Mouse (Mus musculus): ENCODE results near the gene Nanos2. TPM values are rescaled to one million over a fixed set of nuclear protein-coding genes. Genes with fewer than 3 reads are reported as not detected.

Gene Nanos2
- polyA plus RNA-seq, 1 experiment from 2014 or later = 0.79 TPM

DNA sequence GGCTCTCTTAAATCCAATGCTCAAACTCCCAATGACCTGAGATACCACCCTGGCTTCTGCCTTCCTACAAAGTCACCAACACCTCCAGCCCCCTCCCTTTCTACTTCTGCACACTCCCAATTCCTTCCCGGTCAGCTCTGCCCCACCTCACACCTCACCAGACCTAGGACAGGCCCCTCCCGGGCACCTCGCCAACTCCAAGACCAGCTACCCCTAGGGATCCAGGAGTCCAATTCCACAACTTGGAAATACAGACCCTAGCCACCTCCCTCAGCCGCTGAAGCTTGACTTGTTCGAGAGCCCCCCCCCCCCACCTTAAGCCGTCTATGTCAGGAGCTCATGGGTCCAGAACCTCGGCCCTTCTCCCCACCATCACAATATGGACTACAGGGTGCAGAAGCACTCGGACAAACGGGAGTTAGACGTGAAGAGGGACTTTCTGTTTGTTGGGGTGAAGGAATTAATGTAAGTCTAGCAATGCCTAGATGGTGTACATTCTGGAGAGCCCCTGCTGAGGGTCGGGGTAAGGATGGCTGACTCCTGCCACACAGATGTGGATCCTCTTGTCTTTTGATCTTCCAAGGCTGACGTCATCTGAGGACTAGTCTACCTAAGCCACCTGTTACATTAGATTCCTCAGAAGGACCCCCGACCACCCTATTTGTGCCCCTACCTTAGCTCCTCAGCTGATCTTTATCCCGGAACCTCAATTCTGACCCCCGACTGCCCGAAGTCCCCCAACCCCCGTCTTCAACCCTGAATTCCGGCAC lies 35.2 kb downstream of the Nanos2 start:
- H3K36me3 ChIP-seq (ENCODE audit: control insufficient read depth, insufficient read depth, low read length) = no peaks in the 10 kb centered on the region
- H3K4me3 ChIP-seq (ENCODE audit: low read depth, low read length) = no peak overlapping the region
- H3K27me3 ChIP-seq (ENCODE audit: control insufficient read depth, insufficient read depth, low read depth, low read length) = peaks cover 32% of the 10 kb centered on the region
- no peaks in the 10 kb centered on the region for H3K9me3 ChIP-seq (replicated peaks; ENCODE audit: control insufficient read depth, low read length, poor library complexity, severe bottlenecking)
- no peak overlapping the region for H3K9ac ChIP-seq (ENCODE audit: low read depth, low read length)
- no peak for ATAC-seq
- H3K4me2 ChIP-seq (ENCODE audit: low read length) = no peak overlapping the region
- H3K27ac ChIP-seq (ENCODE audit: low read length) = no peak overlapping the region
- 60% methylated on average over 18 of the region's 18 CpGs for WGBS
- peaks cover 13% of the 10 kb centered on the region for H3K4me1 ChIP-seq (ENCODE audit: control insufficient read depth, insufficient read depth, low read length)

DNA sequence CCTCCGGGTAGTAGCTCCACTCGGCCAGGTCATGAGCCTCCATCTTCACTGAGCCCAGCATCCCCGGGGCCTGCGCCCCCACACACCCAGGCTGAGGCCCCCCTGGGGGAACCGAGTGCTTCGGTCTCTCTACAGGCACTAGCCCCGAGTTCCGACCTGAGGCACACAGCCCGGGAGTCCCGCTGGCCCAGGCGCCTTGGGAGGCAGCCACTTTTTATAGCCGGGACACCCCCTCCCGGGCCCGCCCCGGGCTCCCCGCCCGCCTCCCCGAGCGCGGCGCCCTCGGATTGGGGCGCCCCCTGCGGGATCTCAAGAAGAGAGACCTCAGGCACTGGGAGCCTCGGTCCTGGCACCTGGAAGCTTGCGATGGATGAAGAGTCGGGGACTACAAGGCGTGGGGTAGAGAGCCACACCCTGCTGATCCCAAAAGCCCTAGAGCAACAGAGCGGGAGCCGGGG lies 36.2 kb downstream of the Nanos2 start, which contains the start of gene Foxa3:
TSS of gene Foxa3 (minus strand) at position 182 of the 458 bp plus-strand sequence.
- peak within 1 kb of the TSS; percentile 30; the same call in 1 of the 2 replicates for H3K4me2 ChIP-seq (ENCODE audit: low read length)
- peaks cover 32% of the 10 kb centered on the region for H3K27me3 ChIP-seq (ENCODE audit: control insufficient read depth, insufficient read depth, low read depth, low read length)
- 4% methylated on average over 30 of the region's 30 CpGs for WGBS
- H3K9ac ChIP-seq (ENCODE audit: low read depth, low read length) = peak within 1 kb of the TSS; percentile 90
- peak within 1 kb of the TSS; percentile 72 for H3K4me3 ChIP-seq (ENCODE audit: low read depth, low read length)
- H3K36me3 ChIP-seq (ENCODE audit: control insufficient read depth, insufficient read depth, low read length) = no peaks in the 10 kb centered on the region
- ATAC-seq = peak; percentile 25
- peaks cover 13% of the 10 kb centered on the region for H3K4me1 ChIP-seq (ENCODE audit: control insufficient read depth, insufficient read depth, low read length)
- no peaks in the 10 kb centered on the region for H3K9me3 ChIP-seq (replicated peaks; ENCODE audit: control insufficient read depth, low read length, poor library complexity, severe bottlenecking)
- peak within 1 kb of the TSS; percentile 25; the same call in 1 of the 2 replicates for H3K27ac ChIP-seq (ENCODE audit: low read length)

DNA sequence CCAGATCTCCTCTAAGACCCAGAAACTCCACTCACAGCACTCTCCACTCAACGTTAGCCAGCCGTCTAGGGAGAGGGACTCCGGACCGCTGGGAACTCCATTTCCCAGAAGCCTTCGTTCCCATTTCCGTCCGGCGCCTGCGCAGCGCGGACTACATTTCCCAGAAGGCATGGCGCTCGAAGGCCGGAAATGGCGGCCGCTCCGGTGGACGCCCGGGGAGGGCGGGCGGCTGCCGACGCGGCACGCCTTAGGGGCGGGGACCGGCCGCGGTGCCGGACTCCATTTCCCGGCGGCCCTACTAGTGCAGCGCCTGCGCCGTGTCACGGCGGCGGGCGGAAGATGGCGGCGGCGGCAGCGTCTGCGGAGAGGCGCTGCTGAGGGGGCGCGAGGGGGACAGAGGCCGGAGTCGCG lies 36.9 kb downstream of the Nanos2 start, which contains the start of gene Sympk:
TSS of gene Sympk (plus strand) at position 282 of the 411 bp plus-strand sequence.
- Histone ChIP-seq H3K4me3 (ENCODE audit: low read depth, low read length) (peak within 1 kb of the TSS; percentile 72), H3K36me3 (ENCODE audit: control insufficient read depth, insufficient read depth, low read length) (peaks cover under 1% of the 10 kb centered on the region; the same call in 1 of the 2 replicates), H3K9ac (ENCODE audit: low read depth, low read length) (peak within 1 kb of the TSS; percentile 90), H3K4me2 (ENCODE audit: low read length) (peak within 1 kb of the TSS; percentile 58), H3K9me3 (replicated peaks; ENCODE audit: control insufficient read depth, low read length, poor library complexity, severe bottlenecking) (no peaks in the 10 kb centered on the region), H3K27ac (ENCODE audit: low read length) (peak within 1 kb of the TSS; percentile 25), H3K4me1 (ENCODE audit: control insufficient read depth, insufficient read depth, low read length) (peaks cover 13% of the 10 kb centered on the region), H3K27me3 (ENCODE audit: control insufficient read depth, insufficient read depth, low read depth, low read length) (peaks cover 32% of the 10 kb centered on the region)
- peak; percentile 96 for ATAC-seq
- 1% methylated on average over 50 of the region's 50 CpGs for WGBS

DNA sequence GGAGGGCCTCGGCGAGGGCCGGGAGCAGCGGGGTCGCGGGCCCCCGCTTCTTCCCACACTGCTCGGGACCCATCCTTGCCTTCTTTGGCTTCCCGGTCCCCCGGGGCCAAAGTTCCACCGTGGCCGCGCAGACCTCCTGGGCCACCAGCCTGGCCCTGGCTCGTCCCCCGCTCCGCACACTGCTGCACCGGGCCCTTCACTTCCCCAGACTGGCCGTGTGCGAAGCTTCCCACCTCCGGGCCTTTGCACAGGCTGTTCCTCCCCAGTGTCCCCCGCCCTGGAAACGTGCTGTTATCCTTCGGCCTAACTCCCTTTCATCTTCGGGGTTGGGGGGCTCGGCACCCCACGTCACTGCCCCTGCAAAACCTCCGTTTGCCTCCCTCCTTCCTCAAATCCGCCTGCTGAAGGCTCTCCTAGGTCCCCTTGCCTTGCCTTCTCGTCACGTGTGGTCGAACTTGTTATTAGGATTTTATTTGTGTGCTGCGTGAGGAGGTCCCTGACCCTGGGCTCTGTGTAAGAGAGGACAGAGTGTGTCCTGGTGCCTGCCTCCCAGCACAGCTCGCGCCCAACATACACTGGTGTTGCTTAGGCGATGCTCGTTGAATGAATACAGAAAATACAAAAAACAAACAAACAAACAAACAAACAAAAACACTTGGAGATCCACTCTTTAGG lies 37.5 kb downstream of the Nanos2 start:
- peaks cover 4% of the 10 kb centered on the region; the same call in 1 of the 2 replicates for H3K36me3 ChIP-seq (ENCODE audit: control insufficient read depth, insufficient read depth, low read length)
- H3K4me3 ChIP-seq (ENCODE audit: low read depth, low read length) = peak overlapping the region; percentile 72
- ATAC-seq = peak; percentile 69
- 3% methylated on average over 24 of the region's 36 CpGs for whole genome bisulfite sequencing
- peaks cover 13% of the 10 kb centered on the region for H3K4me1 ChIP-seq (ENCODE audit: control insufficient read depth, insufficient read depth, low read length)
- H3K9ac ChIP-seq (ENCODE audit: low read depth, low read length) = peak overlapping the region; percentile 90
- H3K27ac ChIP-seq (ENCODE audit: low read length) = peak overlapping the region; percentile 25
- H3K4me2 ChIP-seq (ENCODE audit: low read length) = peak overlapping the region; percentile 58
- H3K9me3 ChIP-seq (replicated peaks; ENCODE audit: control insufficient read depth, low read length, poor library complexity, severe bottlenecking) = no peaks in the 10 kb centered on the region
- peaks cover 32% of the 10 kb centered on the region for H3K27me3 ChIP-seq (ENCODE audit: control insufficient read depth, insufficient read depth, low read depth, low read length)

DNA sequence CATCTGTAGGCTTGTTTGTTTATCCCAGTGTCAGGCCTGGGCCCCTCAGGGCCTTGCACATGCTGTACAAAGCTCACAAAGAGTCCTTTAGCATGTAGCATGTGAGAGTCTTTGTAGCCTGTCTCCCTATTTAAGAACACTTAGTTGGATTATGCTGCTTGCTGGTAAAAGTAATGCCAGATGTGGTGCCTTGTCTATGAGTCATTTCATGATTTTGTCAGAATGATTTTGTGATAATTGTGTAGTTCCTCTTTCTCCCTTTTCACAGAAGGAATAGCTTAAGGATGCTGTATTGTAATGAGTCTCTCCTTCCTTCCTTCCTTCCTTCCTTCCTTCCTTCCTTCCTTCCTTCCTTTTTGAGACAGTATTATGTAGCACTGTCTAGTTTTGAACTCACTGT lies 40.9 kb downstream of the Nanos2 start:
- no peak for ATAC-seq
- H3K36me3 ChIP-seq (ENCODE audit: control insufficient read depth, insufficient read depth, low read length) = peaks cover 20% of the 10 kb centered on the region
- peaks cover 13% of the 10 kb centered on the region for H3K4me1 ChIP-seq (ENCODE audit: control insufficient read depth, insufficient read depth, low read length)

DNA sequence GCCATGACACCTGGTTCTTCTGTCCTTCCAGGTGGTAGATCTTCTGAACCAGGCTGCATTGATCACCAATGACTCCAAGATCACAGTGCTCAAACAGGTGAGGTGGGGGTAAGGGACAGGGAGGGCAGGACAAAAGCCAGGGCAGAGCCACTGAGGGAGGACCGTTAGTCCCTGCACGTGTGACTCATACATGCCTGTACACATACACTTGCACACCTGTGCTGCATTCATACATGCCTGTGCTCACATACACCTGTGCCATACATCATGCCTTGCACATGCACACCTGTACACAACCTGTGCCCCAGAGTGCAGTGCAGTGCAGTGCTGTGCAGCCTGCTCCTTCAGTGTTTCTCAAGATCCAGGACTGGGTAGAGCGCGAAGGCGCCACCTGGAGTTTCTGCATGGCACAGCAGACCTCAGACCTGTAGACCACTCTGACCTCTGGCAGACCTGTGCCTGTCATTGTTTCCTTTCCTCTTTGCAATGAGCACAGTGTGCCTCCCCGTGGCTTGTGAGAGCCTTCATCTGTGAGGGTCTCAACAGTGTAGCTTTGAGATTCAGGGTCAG lies 42.0 kb downstream of the Nanos2 start:
- no peaks in the 10 kb centered on the region for H3K9me3 ChIP-seq (replicated peaks; ENCODE audit: control insufficient read depth, low read length, poor library complexity, severe bottlenecking)
- no peak for ATAC-seq
- no peak overlapping the region for H3K27ac ChIP-seq (ENCODE audit: low read length)
- no peak overlapping the region for H3K4me3 ChIP-seq (ENCODE audit: low read depth, low read length)
- H3K4me1 ChIP-seq (ENCODE audit: control insufficient read depth, insufficient read depth, low read length) = peaks cover 13% of the 10 kb centered on the region
- H3K9ac ChIP-seq (ENCODE audit: low read depth, low read length) = no peak overlapping the region
- H3K27me3 ChIP-seq (ENCODE audit: control insufficient read depth, insufficient read depth, low read depth, low read length) = no peaks in the 10 kb centered on the region
- no peak overlapping the region for H3K4me2 ChIP-seq (ENCODE audit: low read length)
- H3K36me3 ChIP-seq (ENCODE audit: control insufficient read depth, insufficient read depth, low read length) = peaks cover 24% of the 10 kb centered on the region
- 53% methylated on average over 6 of the region's 6 CpGs for WGBS

More for the DNA sequence above, 40.9 kb downstream of the Nanos2 start:
- Histone ChIP-seq H3K4me3 (ENCODE audit: low read depth, low read length) (no peak overlapping the region), H3K9ac (ENCODE audit: low read depth, low read length) (no peak overlapping the region), H3K27ac (ENCODE audit: low read length) (no peak overlapping the region), H3K4me2 (ENCODE audit: low read length) (no peak overlapping the region), H3K27me3 (ENCODE audit: control insufficient read depth, insufficient read depth, low read depth, low read length) (peaks cover 8% of the 10 kb centered on the region), H3K9me3 (replicated peaks; ENCODE audit: control insufficient read depth, low read length, poor library complexity, severe bottlenecking) (no peaks in the 10 kb centered on the region)

DNA sequence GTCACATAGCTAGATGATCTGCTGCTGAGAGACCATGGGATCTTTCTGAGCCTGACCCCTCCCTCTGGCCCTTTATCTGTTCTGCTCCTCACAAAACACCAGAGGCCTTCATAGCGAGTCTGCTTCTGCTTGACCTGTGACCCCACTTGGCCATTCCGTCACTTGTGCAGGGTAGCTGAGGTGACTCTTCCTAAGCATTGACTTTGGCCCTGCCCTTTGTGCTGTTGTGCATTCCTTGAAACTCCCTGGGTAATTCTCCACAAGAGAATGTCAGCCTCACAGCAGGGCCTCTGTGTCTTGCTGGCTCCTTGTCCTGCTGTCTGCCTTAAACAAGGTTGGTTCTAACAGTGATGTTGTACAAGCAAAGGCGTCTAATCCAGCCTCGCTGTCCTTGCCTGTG lies 44.4 kb downstream of the Nanos2 start:
- H3K4me3 ChIP-seq (ENCODE audit: low read depth, low read length) = no peak overlapping the region
- H3K27me3 ChIP-seq (ENCODE audit: control insufficient read depth, insufficient read depth, low read depth, low read length) = no peaks in the 10 kb centered on the region
- peaks cover 36% of the 10 kb centered on the region for H3K36me3 ChIP-seq (ENCODE audit: control insufficient read depth, insufficient read depth, low read length)
- no peak for ATAC-seq
- no peak overlapping the region for H3K27ac ChIP-seq (ENCODE audit: low read length)
- H3K9ac ChIP-seq (ENCODE audit: low read depth, low read length) = no peak overlapping the region
- no peaks in the 10 kb centered on the region for H3K4me1 ChIP-seq (ENCODE audit: control insufficient read depth, insufficient read depth, low read length)
- no peaks in the 10 kb centered on the region for H3K9me3 ChIP-seq (replicated peaks; ENCODE audit: control insufficient read depth, low read length, poor library complexity, severe bottlenecking)
- H3K4me2 ChIP-seq (ENCODE audit: low read length) = no peak overlapping the region
- WGBS = 28% methylated on average over 4 of the region's 4 CpGs
